Mouse (Mus musculus) stomach, adult 2 months (tissue): ENCODE data around the gene Pa2g4. TPM values are rescaled to one million over a fixed set of nuclear protein-coding genes. Genes with fewer than 3 reads are reported as not detected.

Source experiments
- polyA plus RNA-seq: library from polyadenylated mRNA; depleted of rRNA; stranded (reverse); fragments of >200 nt; gene quantifications from 2 replicates; pipeline ENCODE4 v1.2.3, GENCODE M21; 2012; rRNA removed

Pa2g4 gene
- 4.8 and 7.2 TPM in 2 replicates for polyA plus RNA-seq

GRCm38 (mm10) chr10:128565788-128566531 is at the start of gene Pa2g4:
Gene Pa2g4, minus strand, starts transcription at chr10:128565987.

GRCm38 (mm10) chr10:128589464-128590192 is 23.8 kb upstream of the Pa2g4 start, which contains the start of gene Erbb3:
Gene Erbb3, minus strand, starts transcription at chr10:128589652.

GRCm38 (mm10) chr10:128548947-128549681 is 16.7 kb downstream of the Pa2g4 start, which contains the start of gene Rpl41:
Gene Rpl41, minus strand, starts transcription at chr10:128549305.

DNA sequence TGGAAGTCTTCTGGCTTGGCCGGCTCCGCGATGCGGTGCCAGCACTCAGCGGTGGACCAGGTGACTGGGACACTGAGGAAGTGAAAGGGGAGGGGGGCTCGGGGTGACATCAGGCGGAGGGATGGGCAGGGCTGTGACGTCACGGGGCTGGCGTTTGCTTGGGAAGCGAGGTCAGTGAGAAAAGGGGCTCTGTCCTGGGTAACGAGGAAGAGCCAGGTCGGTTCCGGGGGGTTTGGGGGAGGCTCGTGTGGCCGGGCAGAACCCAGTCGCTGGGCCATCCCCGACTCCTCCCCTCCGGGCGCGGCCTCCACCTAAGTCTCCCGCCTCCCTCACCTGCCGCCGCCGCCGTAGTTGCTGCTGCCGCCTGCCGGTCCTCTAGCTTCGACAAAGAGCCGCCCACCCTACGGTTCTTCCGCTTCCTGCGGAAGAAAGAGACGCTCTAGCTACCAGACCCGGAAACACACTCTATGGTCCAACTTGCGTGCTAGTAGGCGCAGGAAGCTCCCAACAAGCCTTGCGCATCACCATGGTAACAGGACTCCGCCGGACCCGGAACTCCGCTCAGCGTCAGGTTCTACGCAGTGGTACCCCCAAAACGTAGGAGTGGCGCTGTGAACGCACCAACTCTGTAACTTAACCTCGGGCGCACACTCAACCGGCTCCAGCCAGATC is 18.3 kb downstream of the Pa2g4 start, which contains the start of gene Zc3h10:
Zc3h10 (minus strand) TSS at position 414 of the 672 bp plus-strand sequence.

DNA sequence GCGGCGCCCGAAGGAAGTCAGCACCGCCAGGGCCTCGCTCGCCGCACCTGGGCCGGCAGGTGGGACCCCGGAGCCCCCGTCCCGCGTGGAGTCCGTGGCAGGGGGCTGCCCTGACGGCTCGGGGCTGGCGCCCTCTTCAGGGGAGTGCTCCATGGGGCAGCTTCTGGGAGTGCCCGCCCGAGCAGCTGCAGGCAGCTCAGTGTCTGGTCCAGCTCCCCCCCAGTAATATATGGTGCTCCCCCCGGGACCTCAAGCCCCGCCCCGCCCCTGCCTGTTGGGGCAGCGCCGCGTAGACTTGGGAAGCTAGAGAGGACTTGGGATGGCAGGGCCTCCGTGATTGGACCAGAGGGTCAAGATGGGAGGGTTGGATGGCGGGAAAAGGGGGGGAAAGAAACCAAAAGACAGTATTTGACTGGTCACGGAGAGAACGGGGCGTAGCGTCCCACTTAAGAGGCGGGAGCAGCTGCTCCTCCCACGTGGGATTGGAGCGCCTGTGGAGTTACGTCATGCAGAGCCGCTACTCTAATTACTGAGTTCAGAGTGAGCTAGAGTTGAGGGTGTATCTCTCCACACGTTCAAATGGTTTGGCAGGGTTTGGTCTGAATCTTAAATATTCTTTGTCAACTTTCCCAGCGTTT is 40.0 kb downstream of the Pa2g4 start, which contains the start of gene Esyt1:
Esyt1 (minus strand) TSS at position 201 of the 638 bp plus-strand sequence.

Other genes starting within 250 kb of the Pa2g4 start
- gene Cnpy2, start 243.5 kb downstream of the Pa2g4 start, polyA plus RNA-seq = 10.5 and 16.3 TPM in 2 replicates
- gene Cs, start 228.3 kb downstream of the Pa2g4 start, polyA plus RNA-seq = 146 and 160 TPM in 2 replicates
- gene Coq10a, start 197.0 kb downstream of the Pa2g4 start, polyA plus RNA-seq = 8.6 and 9.5 TPM in 2 replicates
- 7.5 and 9.2 TPM in 2 replicates for gene Ankrd52, start 188.9 kb downstream of the Pa2g4 start, polyA plus RNA-seq
- 0.83 and 0.84 TPM in 2 replicates for gene Slc39a5, start 164.8 kb downstream of the Pa2g4 start, polyA plus RNA-seq
- 9.5 and 10.9 TPM in 2 replicates for gene Nabp2, start 154.5 kb downstream of the Pa2g4 start, polyA plus RNA-seq
- gene Rnf41, start 154.3 kb downstream of the Pa2g4 start, polyA plus RNA-seq = 7.1 and 8.2 TPM in 2 replicates
- 32.1 and 38.8 TPM in 2 replicates for gene Smarcc2, start 106.7 kb downstream of the Pa2g4 start, polyA plus RNA-seq
- 404 and 639 TPM in 2 replicates for gene Myl6, start 71.8 kb downstream of the Pa2g4 start, polyA plus RNA-seq
- 1.6 and 1.9 TPM in 2 replicates for gene Myl6b, start 67.3 kb downstream of the Pa2g4 start, polyA plus RNA-seq
- 22.8 and 23.2 TPM in 2 replicates for gene Esyt1, start 40.1 kb downstream of the Pa2g4 start, polyA plus RNA-seq
- 6.9 and 7.8 TPM in 2 replicates for gene Zc3h10, start 18.2 kb downstream of the Pa2g4 start, polyA plus RNA-seq
- 1,075 and 1,307 TPM in 2 replicates for gene Rpl41, start 16.7 kb downstream of the Pa2g4 start, polyA plus RNA-seq
- gene Erbb3, start 23.7 kb upstream of the Pa2g4 start, polyA plus RNA-seq = 15.2 and 18.8 TPM in 2 replicates
- gene Rps26, start 60.8 kb upstream of the Pa2g4 start, polyA plus RNA-seq = 506 and 586 TPM in 2 replicates
- 0.70 and 0.71 TPM in 2 replicates for gene Ikzf4, start 80.0 kb upstream of the Pa2g4 start, polyA plus RNA-seq
- gene Suox, start 108.1 kb upstream of the Pa2g4 start, polyA plus RNA-seq = 19.1 and 36.0 TPM in 2 replicates
- gene Rab5b, start 130.3 kb upstream of the Pa2g4 start, polyA plus RNA-seq = 35.8 and 44.6 TPM in 2 replicates
- 1.5 and 1.8 TPM in 2 replicates for gene Pmel, start 138.2 kb upstream of the Pa2g4 start, polyA plus RNA-seq
- gene Cdk2, start 139.0 kb upstream of the Pa2g4 start, polyA plus RNA-seq = 4.8 and 7.7 TPM in 2 replicates
- gene Dgka, start 178.9 kb upstream of the Pa2g4 start, polyA plus RNA-seq = 11.9 and 18.1 TPM in 2 replicates
- gene Pym1, start 181.9 kb upstream of the Pa2g4 start, polyA plus RNA-seq = 7.1 and 7.7 TPM in 2 replicates
- 1.2 and 1.7 TPM in 2 replicates for gene Mmp19, start 224.9 kb upstream of the Pa2g4 start, polyA plus RNA-seq
- gene Dnajc14, start 238.1 kb upstream of the Pa2g4 start, polyA plus RNA-seq = 4.2 and 6.2 TPM in 2 replicates
- 9.4 and 11.5 TPM in 2 replicates for gene Tmem198b, start 238.4 kb upstream of the Pa2g4 start, polyA plus RNA-seq